Mouse (Mus musculus): ENCODE results near the gene Dzip1. TPM values are rescaled to one million over a fixed set of nuclear protein-coding genes. Genes with fewer than 3 reads are reported as not detected.

Dzip1 gene
- polyA plus RNA-seq, 1 experiment from 2014 or later, result 103 TPM

DNA sequence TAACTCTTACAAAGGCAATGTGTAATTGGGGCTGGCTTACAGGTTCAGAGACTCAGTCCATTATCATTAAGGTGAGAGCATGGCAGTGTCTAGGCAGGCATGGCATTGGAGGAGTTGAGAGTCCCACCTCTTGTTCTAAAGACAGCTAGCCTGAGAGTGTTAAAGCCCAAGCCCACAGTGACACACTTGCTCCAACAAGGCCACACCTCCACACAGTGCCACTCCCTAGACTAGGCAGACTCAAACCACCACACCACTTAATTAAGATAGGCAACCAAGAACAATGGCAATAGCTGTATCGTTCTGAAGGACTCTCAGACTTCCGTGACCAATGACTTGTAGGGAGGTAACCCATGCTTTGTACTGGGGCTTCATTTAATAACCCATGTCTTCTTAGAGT is 5.5 kb upstream of the Dzip1 start:
- Histone ChIP-seq H3K27ac (ENCODE audit: low read length) (no peak overlapping the region), H3K9me3 (replicated peaks; ENCODE audit: control insufficient read depth, low read length, poor library complexity, severe bottlenecking) (no peaks in the 10 kb centered on the region), H3K36me3 (ENCODE audit: control insufficient read depth, insufficient read depth, low read length) (no peaks in the 10 kb centered on the region), H3K4me1 (ENCODE audit: control insufficient read depth, insufficient read depth, low read length) (peaks cover 3% of the 10 kb centered on the region), H3K4me3 (ENCODE audit: low read depth, low read length) (no peak overlapping the region), H3K27me3 (ENCODE audit: control insufficient read depth, insufficient read depth, low read depth, low read length) (no peaks in the 10 kb centered on the region), H3K9ac (ENCODE audit: low read depth, low read length) (no peak overlapping the region), H3K4me2 (ENCODE audit: low read length) (no peak overlapping the region)
- ATAC-seq, result no peak
- 83% methylated on average over 2 of the region's 2 CpGs for WGBS

DNA sequence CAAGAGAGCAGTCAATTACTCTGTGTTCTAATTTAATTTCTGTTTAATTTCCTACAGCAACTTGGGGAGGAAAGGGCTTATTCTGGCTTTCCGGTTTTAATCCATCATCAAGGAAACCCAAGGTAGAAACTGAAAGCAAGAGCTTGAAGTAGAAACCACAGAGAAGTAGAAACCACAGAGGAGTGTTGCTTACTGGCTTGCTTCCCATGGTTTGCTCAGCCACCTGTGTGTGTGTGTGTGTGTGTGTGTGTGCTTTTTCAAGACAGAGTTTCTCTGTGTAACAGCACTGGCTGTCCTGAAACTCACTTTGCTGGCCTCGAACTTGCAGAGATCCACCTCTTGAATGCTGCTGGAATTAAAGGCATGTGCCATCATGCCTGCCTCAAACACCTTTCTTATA is 4.5 kb upstream of the Dzip1 start:
- H3K27me3 ChIP-seq (ENCODE audit: control insufficient read depth, insufficient read depth, low read depth, low read length), result no peaks in the 10 kb centered on the region
- H3K36me3 ChIP-seq (ENCODE audit: control insufficient read depth, insufficient read depth, low read length), result no peaks in the 10 kb centered on the region
- peaks cover 7% of the 10 kb centered on the region for H3K4me1 ChIP-seq (ENCODE audit: control insufficient read depth, insufficient read depth, low read length)
- no peak overlapping the region for H3K27ac ChIP-seq (ENCODE audit: low read length)
- H3K9me3 ChIP-seq (replicated peaks; ENCODE audit: control insufficient read depth, low read length, poor library complexity, severe bottlenecking), result no peaks in the 10 kb centered on the region
- no peak overlapping the region for H3K4me2 ChIP-seq (ENCODE audit: low read length)
- no peak overlapping the region for H3K9ac ChIP-seq (ENCODE audit: low read depth, low read length)
- ATAC-seq, result no peak
- 70% methylated on average over 2 of the region's 2 CpGs for WGBS
- no peak overlapping the region for H3K4me3 ChIP-seq (ENCODE audit: low read depth, low read length)

DNA sequence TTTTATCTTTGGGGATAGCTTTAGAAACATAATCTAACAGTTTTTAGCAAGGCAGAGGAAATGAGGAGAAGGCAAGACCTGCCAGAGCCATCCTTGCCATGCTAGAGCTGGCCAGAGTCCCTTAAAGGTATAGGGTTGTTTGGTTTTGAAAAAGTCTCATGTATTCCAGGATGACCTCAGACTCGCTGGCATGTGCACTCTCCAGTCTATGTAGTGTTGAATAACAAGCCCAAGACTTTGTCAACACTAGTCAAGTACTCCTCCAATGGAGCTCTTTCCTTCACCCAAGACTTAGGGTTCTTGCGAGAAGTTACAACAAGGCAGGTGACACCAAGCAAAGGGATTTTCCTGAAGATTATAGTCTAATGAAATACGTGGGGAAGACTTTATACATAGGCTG is 3.3 kb upstream of the Dzip1 start:
- H3K4me1 ChIP-seq (ENCODE audit: control insufficient read depth, insufficient read depth, low read length), result peaks cover 12% of the 10 kb centered on the region
- H3K9me3 ChIP-seq (replicated peaks; ENCODE audit: control insufficient read depth, low read length, poor library complexity, severe bottlenecking), result no peaks in the 10 kb centered on the region
- no peaks in the 10 kb centered on the region for H3K36me3 ChIP-seq (ENCODE audit: control insufficient read depth, insufficient read depth, low read length)
- no peak overlapping the region for H3K9ac ChIP-seq (ENCODE audit: low read depth, low read length)
- no peak overlapping the region for H3K27ac ChIP-seq (ENCODE audit: low read length)
- ATAC-seq, result no peak
- no peaks in the 10 kb centered on the region for H3K27me3 ChIP-seq (ENCODE audit: control insufficient read depth, insufficient read depth, low read depth, low read length)
- no peak overlapping the region for H3K4me3 ChIP-seq (ENCODE audit: low read depth, low read length)
- no peak overlapping the region for H3K4me2 ChIP-seq (ENCODE audit: low read length)
- WGBS, result 89% methylated on average over 3 of the region's 3 CpGs

DNA sequence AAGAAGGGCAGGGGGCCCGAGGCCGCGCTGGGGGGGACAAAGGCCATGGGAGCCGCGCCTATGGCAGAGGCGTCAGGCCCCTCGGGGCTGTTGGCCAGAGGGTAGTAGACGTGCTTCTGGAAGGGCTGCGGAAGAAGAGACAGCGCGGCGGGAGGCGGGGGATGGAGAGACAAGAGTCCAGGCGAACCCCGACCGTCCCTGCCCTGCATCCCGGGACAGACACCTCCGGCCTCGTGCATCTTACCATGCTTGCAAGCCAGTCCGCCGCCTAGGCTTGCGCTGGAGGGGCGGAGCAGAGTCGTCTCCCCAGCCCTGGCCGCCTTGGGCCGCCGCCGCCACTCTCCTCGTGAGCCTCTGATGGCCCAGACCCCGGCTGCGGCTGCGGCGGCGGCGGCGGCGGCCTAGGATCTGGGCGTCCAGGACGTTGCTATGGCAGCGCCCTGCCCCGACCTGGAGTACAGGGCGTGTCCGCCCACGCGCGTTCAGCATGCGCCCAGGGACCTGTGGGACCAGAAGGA is 2.5 kb downstream of the Dzip1 start:
- no peaks in the 10 kb centered on the region for H3K9me3 ChIP-seq (replicated peaks; ENCODE audit: control insufficient read depth, low read length, poor library complexity, severe bottlenecking)
- H3K9ac ChIP-seq (ENCODE audit: low read depth, low read length), result peak overlapping the region; percentile 73
- peaks cover 44% of the 10 kb centered on the region for H3K4me1 ChIP-seq (ENCODE audit: control insufficient read depth, insufficient read depth, low read length)
- ATAC-seq, result peak; percentile 12
- H3K36me3 ChIP-seq (ENCODE audit: control insufficient read depth, insufficient read depth, low read length), result peaks cover 4% of the 10 kb centered on the region; the same call in 1 of the 2 replicates
- no peak overlapping the region for H3K27ac ChIP-seq (ENCODE audit: low read length)
- 1% methylated on average over 46 of the region's 47 CpGs for WGBS
- peak overlapping the region; percentile 97 for H3K4me2 ChIP-seq (ENCODE audit: low read length)
- peak overlapping the region; percentile 86 for H3K4me3 ChIP-seq (ENCODE audit: low read depth, low read length)
- no peaks in the 10 kb centered on the region for H3K27me3 ChIP-seq (ENCODE audit: control insufficient read depth, insufficient read depth, low read depth, low read length)

DNA sequence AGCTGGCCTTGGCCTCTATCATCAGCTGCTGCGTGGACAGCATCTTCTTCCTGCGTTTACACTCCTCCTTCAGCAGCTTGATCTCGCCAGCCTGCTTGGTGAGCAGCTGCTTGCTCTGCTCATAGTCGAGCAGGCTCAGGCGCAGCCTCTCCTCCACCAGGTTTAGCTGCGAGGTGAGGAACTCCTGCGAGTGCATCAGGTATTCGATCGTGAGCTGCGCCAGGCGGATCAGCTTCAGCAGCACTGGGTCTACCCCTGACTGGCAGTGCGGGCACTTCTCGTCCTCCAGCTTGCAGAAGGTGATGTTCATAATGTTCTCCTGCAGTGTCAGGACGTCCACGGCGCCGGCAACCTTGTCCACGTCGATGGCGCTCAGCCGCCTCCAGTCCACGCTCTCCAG is 3.0 kb downstream of the Dzip1 start:
- WGBS, result 19% methylated on average over 22 of the region's 22 CpGs
- Histone ChIP-seq H3K9ac (ENCODE audit: low read depth, low read length) (peak overlapping the region; percentile 73), H3K27ac (ENCODE audit: low read length) (no peak overlapping the region), H3K4me3 (ENCODE audit: low read depth, low read length) (peak overlapping the region; percentile 86), H3K9me3 (replicated peaks; ENCODE audit: control insufficient read depth, low read length, poor library complexity, severe bottlenecking) (no peaks in the 10 kb centered on the region), H3K27me3 (ENCODE audit: control insufficient read depth, insufficient read depth, low read depth, low read length) (no peaks in the 10 kb centered on the region), H3K4me1 (ENCODE audit: control insufficient read depth, insufficient read depth, low read length) (peaks cover 44% of the 10 kb centered on the region), H3K36me3 (ENCODE audit: control insufficient read depth, insufficient read depth, low read length) (peaks cover 4% of the 10 kb centered on the region), H3K4me2 (ENCODE audit: low read length) (peak overlapping the region; percentile 97)
- ATAC-seq, result peak; percentile 1; the same call in 1 of the 2 replicates

DNA sequence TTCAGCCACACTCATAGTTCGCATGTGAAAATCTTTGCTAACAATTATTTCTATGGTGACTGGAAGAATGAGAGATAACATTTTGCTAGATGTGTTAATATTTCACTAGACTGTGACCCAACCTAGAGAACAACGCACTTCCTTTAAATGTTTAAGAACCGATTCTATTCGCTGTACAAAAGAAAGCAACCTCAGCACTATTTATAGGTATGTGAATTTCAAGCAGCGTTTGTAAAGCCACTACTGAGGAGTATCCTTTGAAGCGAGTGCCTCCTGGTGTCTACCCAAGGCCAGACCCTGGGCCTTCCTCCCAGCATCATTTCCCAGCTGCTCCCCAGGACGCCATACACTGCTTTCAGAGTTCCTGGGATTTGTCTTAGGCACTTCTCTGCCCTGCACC is 4.6 kb downstream of the Dzip1 start:
- Histone ChIP-seq H3K27ac (ENCODE audit: low read length) (no peak overlapping the region), H3K9ac (ENCODE audit: low read depth, low read length) (peak overlapping the region; percentile 15; the same call in 1 of the 2 replicates), H3K4me1 (ENCODE audit: control insufficient read depth, insufficient read depth, low read length) (peaks cover 39% of the 10 kb centered on the region), H3K4me3 (ENCODE audit: low read depth, low read length) (no peak overlapping the region), H3K4me2 (ENCODE audit: low read length) (peak overlapping the region; percentile 97), H3K36me3 (ENCODE audit: control insufficient read depth, insufficient read depth, low read length) (peaks cover 7% of the 10 kb centered on the region), H3K9me3 (replicated peaks; ENCODE audit: control insufficient read depth, low read length, poor library complexity, severe bottlenecking) (no peaks in the 10 kb centered on the region), H3K27me3 (ENCODE audit: control insufficient read depth, insufficient read depth, low read depth, low read length) (no peaks in the 10 kb centered on the region)
- WGBS, result 54% methylated on average over 7 of the region's 7 CpGs
- no peak for ATAC-seq

DNA sequence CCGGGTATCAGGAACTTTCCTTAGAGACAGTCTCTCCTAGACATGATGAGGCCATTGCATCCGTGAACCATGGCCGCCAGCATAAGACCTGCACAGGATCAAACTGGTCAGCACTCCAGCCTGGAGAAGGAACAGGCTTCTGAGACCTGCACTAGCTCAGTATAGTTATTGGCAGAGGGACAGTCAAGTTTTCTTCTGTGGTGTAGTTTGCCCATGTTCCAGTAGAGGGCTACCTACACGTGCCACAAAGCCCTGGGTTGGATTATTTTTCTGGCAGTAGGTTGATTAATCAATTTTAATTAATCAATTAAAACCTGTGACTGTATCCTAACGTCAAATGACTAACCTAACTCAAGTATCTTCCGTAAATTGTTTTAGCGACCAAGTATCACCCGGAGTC is 6.2 kb downstream of the Dzip1 start:
- WGBS, result 72% methylated on average over 8 of the region's 8 CpGs
- H3K27me3 ChIP-seq (ENCODE audit: control insufficient read depth, insufficient read depth, low read depth, low read length), result no peaks in the 10 kb centered on the region
- no peak overlapping the region for H3K9ac ChIP-seq (ENCODE audit: low read depth, low read length)
- peaks cover 7% of the 10 kb centered on the region for H3K36me3 ChIP-seq (ENCODE audit: control insufficient read depth, insufficient read depth, low read length)
- H3K27ac ChIP-seq (ENCODE audit: low read length), result no peak overlapping the region
- no peak overlapping the region for H3K4me3 ChIP-seq (ENCODE audit: low read depth, low read length)
- no peak overlapping the region for H3K4me2 ChIP-seq (ENCODE audit: low read length)
- H3K9me3 ChIP-seq (replicated peaks; ENCODE audit: control insufficient read depth, low read length, poor library complexity, severe bottlenecking), result no peaks in the 10 kb centered on the region
- no peak for ATAC-seq
- peaks cover 35% of the 10 kb centered on the region for H3K4me1 ChIP-seq (ENCODE audit: control insufficient read depth, insufficient read depth, low read length)

DNA sequence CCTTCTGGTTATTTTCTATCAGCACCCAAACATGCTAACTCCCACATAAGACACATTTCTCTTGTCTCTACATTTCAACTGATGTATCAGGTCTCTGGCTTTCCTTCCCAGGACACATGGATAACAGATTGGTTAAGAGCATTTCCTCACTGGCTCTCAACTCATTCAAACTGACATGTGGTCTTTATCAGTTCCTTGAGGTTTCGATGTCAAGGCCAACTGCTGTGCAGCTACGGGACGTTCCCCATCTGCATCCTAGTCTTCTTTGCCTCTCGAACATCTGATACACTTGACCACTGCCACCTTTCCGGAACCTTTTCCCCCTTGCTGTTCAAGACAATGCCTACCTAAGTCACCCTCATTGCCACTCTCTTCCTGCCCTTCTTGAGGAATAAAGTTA is 11.6 kb downstream of the Dzip1 start:
- Histone ChIP-seq H3K27ac (ENCODE audit: low read length) (no peak overlapping the region), H3K9ac (ENCODE audit: low read depth, low read length) (no peak overlapping the region), H3K36me3 (ENCODE audit: control insufficient read depth, insufficient read depth, low read length) (peaks cover 22% of the 10 kb centered on the region), H3K4me2 (ENCODE audit: low read length) (no peak overlapping the region), H3K4me3 (ENCODE audit: low read depth, low read length) (no peak overlapping the region), H3K9me3 (replicated peaks; ENCODE audit: control insufficient read depth, low read length, poor library complexity, severe bottlenecking) (no peaks in the 10 kb centered on the region), H3K27me3 (ENCODE audit: control insufficient read depth, insufficient read depth, low read depth, low read length) (no peaks in the 10 kb centered on the region), H3K4me1 (ENCODE audit: control insufficient read depth, insufficient read depth, low read length) (no peaks in the 10 kb centered on the region)
- ATAC-seq, result no peak
- 86% methylated on average over 5 of the region's 5 CpGs for WGBS

DNA sequence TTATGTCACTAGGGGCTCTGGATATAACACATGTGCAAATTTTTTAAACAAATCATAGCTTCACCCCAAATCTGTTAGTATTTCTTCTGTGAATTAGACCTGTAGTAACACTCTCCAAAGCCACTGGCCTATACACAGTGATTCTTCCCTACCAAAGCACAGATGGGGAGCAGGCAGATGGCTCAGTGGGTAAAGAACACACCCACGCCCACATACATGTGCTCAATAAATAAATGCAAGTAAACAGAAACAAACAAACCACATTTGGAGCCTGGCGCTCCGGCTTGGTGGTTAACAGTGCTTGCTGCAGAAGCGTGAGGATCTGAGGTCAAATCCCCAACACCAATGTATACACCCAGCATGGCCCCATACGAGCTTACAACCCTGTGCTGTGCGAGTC is 13.7 kb downstream of the Dzip1 start:
- Histone ChIP-seq H3K4me3 (ENCODE audit: low read depth, low read length) (no peak overlapping the region), H3K36me3 (ENCODE audit: control insufficient read depth, insufficient read depth, low read length) (peaks cover 27% of the 10 kb centered on the region), H3K4me1 (ENCODE audit: control insufficient read depth, insufficient read depth, low read length) (no peaks in the 10 kb centered on the region), H3K27me3 (ENCODE audit: control insufficient read depth, insufficient read depth, low read depth, low read length) (no peaks in the 10 kb centered on the region), H3K9ac (ENCODE audit: low read depth, low read length) (no peak overlapping the region), H3K27ac (ENCODE audit: low read length) (no peak overlapping the region), H3K9me3 (replicated peaks; ENCODE audit: control insufficient read depth, low read length, poor library complexity, severe bottlenecking) (no peaks in the 10 kb centered on the region), H3K4me2 (ENCODE audit: low read length) (no peak overlapping the region)
- WGBS, result 89% methylated on average over 6 of the region's 6 CpGs
- no peak for ATAC-seq

Data from midbrain, embryonic 16.5 days (tissue).